Mouse (Mus musculus) MEL (cell line): ENCODE data around the gene Trmt61a. TPM values are rescaled to one million over a fixed set of nuclear protein-coding genes. Genes with fewer than 3 reads are reported as not detected.

Experiments
- DNase-seq: peaks from one replicate; pipeline ENCODE4 v3.0.0; 2011; ENCODE audit warnings: low read depth, low spot score
- H3K27ac ChIP-seq: 2 replicates; pipeline ENCODE4 v1.5.1; 2012; ENCODE audit warnings: low read depth, mild to moderate bottlenecking, control low read depth, low read length, moderate library complexity; ENCODE audit not compliant: control insufficient read depth
- H3K27me3 ChIP-seq, 2 experiments: fragments of 150-350 bp in 1 of 2; sonication (generic) in 1 of 2; 2 replicates each; pipeline ENCODE4 v1.6.1; 2012; ENCODE audit warnings: low read length in 2 of 2, mild to moderate bottlenecking in 2 of 2, improper control_type of control experiment in 1 of 2, moderate library complexity in 1 of 2; ENCODE audit not compliant: insufficient read depth in 2 of 2, control insufficient read depth in 1 of 2
- H3K36me3 ChIP-seq, 2 experiments: 2 replicates each; pipeline ENCODE4 v1.6.1; 2012 to 2014; ENCODE audit warnings: low read length in 2 of 2, improper control_type of control experiment in 1 of 2, inconsistent platforms in 1 of 2, mild to moderate bottlenecking in 1 of 2; ENCODE audit not compliant: insufficient read depth in 2 of 2, control insufficient read depth in 1 of 2
- H3K4me1 ChIP-seq, 2 experiments: fragments of 150-350 bp in 1 of 2; sonication (generic) in 1 of 2; 2 replicates each; pipeline ENCODE4 v1.6.1; 2012; ENCODE audit warnings: low read length in 2 of 2, improper control_type of control experiment in 1 of 2, mild to moderate bottlenecking in 1 of 2; ENCODE audit not compliant: insufficient read depth in 2 of 2, control insufficient read depth in 1 of 2
- H3K4me3 ChIP-seq, 2 experiments: fragments of 150-350 bp in 1 of 2; sonication (generic) in 1 of 2; 2 replicates each; pipeline ENCODE4 v1.5.1; 2012; ENCODE audit warnings: low read depth in 2 of 2, low read length in 2 of 2, mild to moderate bottlenecking in 2 of 2, moderate library complexity in 2 of 2, control low read depth in 1 of 2, improper control_type of control experiment in 1 of 2; ENCODE audit not compliant: control insufficient read depth in 1 of 2, insufficient read depth in 1 of 2
- H3K79me2 ChIP-seq: 2 replicates; pipeline ENCODE4 v1.6.1; 2012; ENCODE audit warnings: mild to moderate bottlenecking, low read length, moderate library complexity; ENCODE audit not compliant: control insufficient read depth, poor library complexity, insufficient read depth
- H3K9ac ChIP-seq: 2 replicates; pipeline ENCODE4 v1.6.1; 2012; ENCODE audit warnings: low read depth, mild to moderate bottlenecking, control low read depth, low read length, moderate library complexity; ENCODE audit not compliant: control insufficient read depth, poor library complexity, severe bottlenecking
- H3K9me3 ChIP-seq: fragments of 150-350 bp; sonication (generic); replicated peaks from 2 replicates; pipeline ENCODE4 v1.6.1; 2012; ENCODE audit warnings: mild to moderate bottlenecking, low read length, improper control_type of control experiment, moderate library complexity; ENCODE audit not compliant: insufficient read depth
- CHD2 ChIP-seq: IDR thresholded peaks from 2 replicates; pipeline ENCODE4 v1.6.1; 2011; ENCODE audit warnings: low read length, improper control_type of control experiment
- CTCF ChIP-seq, 3 experiments: IDR thresholded peaks in 2 of 3; conservative IDR thresholded peaks in 1 of 3; 2 replicates each; pipeline ENCODE4 v1.5.1; 2011 to 2012; ENCODE audit warnings: low read length in 3 of 3, low read depth in 2 of 3, mild to moderate bottlenecking in 2 of 3, improper control_type of control experiment in 1 of 3, inconsistent platforms in 1 of 3, mixed read lengths in 1 of 3, moderate library complexity in 1 of 3; ENCODE audit not compliant: control insufficient read depth in 1 of 3, insufficient read depth in 1 of 3, poor library complexity in 1 of 3, severe bottlenecking in 1 of 3
- E2F4 ChIP-seq: IDR thresholded peaks from 2 replicates; pipeline ENCODE4 v1.6.1; 2011; ENCODE audit warnings: low read depth, low read length, improper control_type of control experiment, borderline replicate concordance
- ELF1 ChIP-seq: IDR thresholded peaks from 2 replicates; pipeline ENCODE4 v1.6.1; 2014; ENCODE audit warnings: low read depth, mild to moderate bottlenecking, inconsistent platforms, low read length, improper control_type of control experiment, moderate library complexity
- EP300 ChIP-seq, 2 experiments: IDR thresholded peaks; 2 replicates each; pipeline ENCODE4 v1.6.1; 2011; ENCODE audit warnings: improper control_type of control experiment in 2 of 2, low read length in 2 of 2, low read depth in 1 of 2, mild to moderate bottlenecking in 1 of 2
- ETS1 ChIP-seq: IDR thresholded peaks from 2 replicates; pipeline ENCODE4 v1.6.1; 2012; ENCODE audit warnings: low read depth, mild to moderate bottlenecking, inconsistent platforms, low read length, improper control_type of control experiment, moderate library complexity
- GABPA ChIP-seq: IDR thresholded peaks from 2 replicates; pipeline ENCODE4 v1.6.1; 2012; ENCODE audit warnings: low read depth, mild to moderate bottlenecking, inconsistent platforms, low read length, improper control_type of control experiment, moderate library complexity
- HCFC1 ChIP-seq: IDR thresholded peaks from 2 replicates; pipeline ENCODE4 v1.6.1; 2012; ENCODE audit warnings: low read depth, mild to moderate bottlenecking, inconsistent platforms, low read length, improper control_type of control experiment, moderate library complexity
- JUND ChIP-seq: IDR thresholded peaks from 2 replicates; pipeline ENCODE4 v1.6.1; 2011; ENCODE audit warnings: low read depth, mild to moderate bottlenecking, improper control_type of control experiment, low read length
- MAX ChIP-seq: IDR thresholded peaks from 2 replicates; pipeline ENCODE4 v1.6.1; 2011; ENCODE audit warnings: low read length, improper control_type of control experiment
- MAZ ChIP-seq: IDR thresholded peaks from 2 replicates; pipeline ENCODE4 v1.6.1; 2012; ENCODE audit warnings: low read depth, mild to moderate bottlenecking, inconsistent platforms, low read length, improper control_type of control experiment
- MYC ChIP-seq: IDR thresholded peaks from 2 replicates; pipeline ENCODE4 v1.6.1; 2011; ENCODE audit warnings: low read depth, mild to moderate bottlenecking, low read length, improper control_type of control experiment, moderate library complexity
- NRF1 ChIP-seq: IDR thresholded peaks from 2 replicates; pipeline ENCODE4 v1.6.1; 2014; ENCODE audit warnings: low read depth, mild to moderate bottlenecking, inconsistent platforms, low read length, improper control_type of control experiment, moderate library complexity; ENCODE audit not compliant: poor library complexity, insufficient read depth, severe bottlenecking
- POLR2A ChIP-seq, 2 experiments: IDR thresholded peaks; 2 replicates each; pipeline ENCODE4 v1.6.1; 2011 to 2012; ENCODE audit warnings: low read length in 2 of 2, mild to moderate bottlenecking in 2 of 2, control low read depth in 1 of 2, improper control_type of control experiment in 1 of 2, low read depth in 1 of 2, moderate library complexity in 1 of 2; ENCODE audit not compliant: control insufficient read depth in 1 of 2, insufficient read depth in 1 of 2, poor library complexity in 1 of 2
- POLR2AphosphoS2 ChIP-seq: IDR thresholded peaks from 2 replicates; pipeline ENCODE4 v1.6.1; 2011; ENCODE audit warnings: low read length, improper control_type of control experiment
- POLR2AphosphoS5 ChIP-seq: IDR thresholded peaks from 2 replicates; pipeline ENCODE4 v1.6.1; 2012; ENCODE audit warnings: low read depth, borderline replicate concordance, mild to moderate bottlenecking, inconsistent platforms, low read length, moderate library complexity, mixed read lengths
- RAD21 ChIP-seq: IDR thresholded peaks from 2 replicates; pipeline ENCODE4 v1.6.1; 2011; ENCODE audit warnings: mild to moderate bottlenecking, low read depth, low read length, improper control_type of control experiment
- TAL1 ChIP-seq: IDR thresholded peaks from 2 replicates; pipeline ENCODE4 v1.6.1; 2012; ENCODE audit warnings: mild to moderate bottlenecking, inconsistent platforms, low read length, moderate library complexity, mixed read lengths
- TBP ChIP-seq: IDR thresholded peaks from 2 replicates; pipeline ENCODE4 v1.8.0; 2011; ENCODE audit warnings: low read depth, low read length, improper control_type of control experiment
- UBTF ChIP-seq: IDR thresholded peaks from 2 replicates; pipeline ENCODE4 v1.6.1; 2012; ENCODE audit warnings: low read depth, mild to moderate bottlenecking, inconsistent platforms, low read length, improper control_type of control experiment, moderate library complexity, borderline replicate concordance; ENCODE audit not compliant: insufficient read depth
- USF1 ChIP-seq: IDR thresholded peaks from 2 replicates; pipeline ENCODE4 v1.6.1; 2014; ENCODE audit warnings: low read depth, mild to moderate bottlenecking, inconsistent platforms, low read length, improper control_type of control experiment, moderate library complexity
- ZC3H11A ChIP-seq: IDR thresholded peaks from 2 replicates; pipeline ENCODE4 v1.6.1; 2012; ENCODE audit warnings: low read depth, mild to moderate bottlenecking, inconsistent platforms, low read length, improper control_type of control experiment
- ZKSCAN1 ChIP-seq: IDR thresholded peaks from 2 replicates; pipeline ENCODE4 v1.6.1; 2012; ENCODE audit warnings: low read depth, mild to moderate bottlenecking, inconsistent platforms, low read length, improper control_type of control experiment, moderate library complexity
- polyA plus RNA-seq, 2 experiments: library from polyadenylated mRNA; stranded (reverse) in 1 of 2; unstranded in 1 of 2; fragments of >175 nt in 1 of 2; fragments of >200 nt in 1 of 2; gene quantifications; 2 replicates each; pipeline versions ENCODE4 v1.2.1 to v1.2.4; 2012; ENCODE audit warnings: low replicate concordance in 2 of 2, low read depth in 1 of 2; ENCODE audit not compliant: insufficient read length in 2 of 2, insufficient read depth in 1 of 2, missing spikeins in 1 of 2
- total RNA-seq: library from RNA; depleted of rRNA; stranded (reverse); fragments of 300-350 nt; gene quantifications from 2 replicates; pipeline ENCODE4 v1.2.3, GENCODE M21; 2012

Gene Trmt61a
- total and polyA plus RNA-seq, 3 experiments: 41.4 to 77.5 TPM; not detected in 1

DNA sequence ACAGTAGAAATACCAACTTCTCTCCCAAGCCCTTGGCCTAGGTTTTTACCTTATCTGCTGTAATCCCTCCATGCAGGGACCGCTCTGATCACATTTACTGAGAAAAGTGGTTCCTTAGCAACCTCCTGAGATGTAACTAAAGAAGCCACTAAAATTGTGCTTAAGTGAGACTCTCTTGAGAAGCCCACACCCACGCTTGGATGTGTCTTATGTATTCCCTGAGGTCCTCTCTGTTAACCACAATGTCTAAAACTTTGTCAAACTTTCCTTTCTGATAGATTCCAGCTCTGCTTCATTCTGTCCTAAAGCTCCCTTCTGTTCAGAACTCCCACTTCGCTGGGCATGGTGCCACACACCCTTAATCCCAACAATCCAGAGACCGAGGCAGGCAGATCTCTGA is 21.6 kb downstream of the Trmt61a start:
- H3K4me1 ChIP-seq: no peaks in the 10 kb centered on the region
- H3K27ac ChIP-seq: no peak overlapping the region
- H3K36me3 ChIP-seq: no peaks in the 10 kb centered on the region

GRCm38 (mm10) chr12:111700920-111701458 is 23.1 kb downstream of the Trmt61a start:
- no peaks in the 10 kb centered on the region for H3K27me3 ChIP-seq
- DNase-seq: no peak
- no peaks in the 10 kb centered on the region for H3K79me2 ChIP-seq
- TF ChIP-seq ZC3H11A (no peak), HCFC1 (no peak), RAD21 (no peak), MYC (no peak)
- H3K9ac ChIP-seq: no peak overlapping the region
- no peaks in the 10 kb centered on the region for H3K4me1 ChIP-seq
- no peak overlapping the region for H3K27ac ChIP-seq
- H3K36me3 ChIP-seq: no peaks in the 10 kb centered on the region
- no peak overlapping the region for H3K4me3 ChIP-seq
- H3K9me3 ChIP-seq: no peaks in the 10 kb centered on the region

More for the DNA sequence above, 21.6 kb downstream of the Trmt61a start:
- no peak for DNase-seq
- Histone ChIP-seq H3K4me3 (no peak overlapping the region), H3K27me3 (no peaks in the 10 kb centered on the region), H3K79me2 (no peaks in the 10 kb centered on the region), H3K9me3 (no peaks in the 10 kb centered on the region), H3K9ac (no peak overlapping the region)
- TF ChIP-seq POLR2AphosphoS5 (no peak), MAX (no peak), POLR2AphosphoS2 (no peak), HCFC1 (no peak), ELF1 (no peak), USF1 (no peak), EP300 (IDR thresholded peaks at IDR 0.05; ENCODE audit: low read depth in 1 of 2, low read length in 2 of 2) (no peak), ZKSCAN1 (no peak), E2F4 (no peak), TAL1 (no peak), CHD2 (no peak), MAZ (no peak), NRF1 (no peak), CTCF (IDR thresholded peaks at IDR 0.05 in 2 of 3, conservative IDR thresholded peaks at IDR 0.05 in 1 of 3; ENCODE audit: control insufficient read depth in 1 of 3, insufficient read depth in 1 of 3, low read depth in 2 of 3, low read length in 3 of 3, poor library complexity in 1 of 3, severe bottlenecking in 1 of 3) (no peak), UBTF (no peak), TBP (no peak), ETS1 (no peak), GABPA (no peak), JUND (no peak), POLR2A (IDR thresholded peaks at IDR 0.05; ENCODE audit: control insufficient read depth in 1 of 2, insufficient read depth in 1 of 2, low read depth in 1 of 2, low read length in 2 of 2, poor library complexity in 1 of 2) (no peak)
